Mouse (Mus musculus): ENCODE measurements around the gene Clec4g. TPM values are rescaled to one million over a fixed set of nuclear protein-coding genes. Genes with fewer than 3 reads are reported as not detected.

Clec4g gene
- polyA plus RNA-seq, 1 experiment from 2014 or later, result 0.88 TPM

GRCm38 (mm10) chr8:3701491-3701890 lies 19.0 kb downstream of the Clec4g start:
- ATAC-seq (no peak), DNase-seq (ENCODE audit: low spot score) (no peak)
- Histone ChIP-seq H3K4me1 (ENCODE audit: insufficient read depth, low read depth, low read length) (no peaks in the 10 kb centered on the region), H3K9me3 (ENCODE audit: low read length) (no peaks in the 10 kb centered on the region), H3K9ac (replicated peaks; ENCODE audit: low read depth) (no peak overlapping the region), H3K27me3 (replicated peaks; ENCODE audit: insufficient read depth, low read length) (no peaks in the 10 kb centered on the region), H3K27ac (ENCODE audit: low read length) (no peak overlapping the region), H3K36me3 (ENCODE audit: insufficient read depth, low read length) (no peaks in the 10 kb centered on the region), H3K4me3 (ENCODE audit: low read depth, low read length) (no peak overlapping the region), H3K4me2 (replicated peaks; ENCODE audit: low read depth, low read length) (no peak overlapping the region)
- no peak for TF ChIP-seq CTCF (IDR thresholded peaks at IDR 0.05)
- TF ChIP-seq EP300 (IDR thresholded peaks at IDR 0.05), result no peak
- 92% methylated on average over 1 of the region's 1 CpGs for WGBS

- ATAC-seq, result no peak
- Histone ChIP-seq H3K4me2 (replicated peaks; ENCODE audit: low read depth, low read length) (no peak within 1 kb of the TSS), H3K4me3 (ENCODE audit: low read depth, low read length) (no peak within 1 kb of the TSS), H3K4me1 (ENCODE audit: insufficient read depth, low read depth, low read length) (no peaks in the 10 kb centered on the region), H3K27ac (ENCODE audit: low read length) (no peak within 1 kb of the TSS), H3K27me3 (replicated peaks; ENCODE audit: insufficient read depth, low read length) (no peaks in the 10 kb centered on the region), H3K9me3 (ENCODE audit: low read length) (no peaks in the 10 kb centered on the region), H3K9ac (replicated peaks; ENCODE audit: low read depth) (no peak within 1 kb of the TSS), H3K36me3 (ENCODE audit: insufficient read depth, low read length) (no peaks in the 10 kb centered on the region)
- no peak for DNase-seq (ENCODE audit: low spot score)
- no peak for TF ChIP-seq CTCF (IDR thresholded peaks at IDR 0.05)
- 76% methylated on average over 3 of the region's 3 CpGs for WGBS
Measured at GRCm38 (mm10) chr8:3694121-3694520, 26.3 kb downstream of the Clec4g start, which contains the start of gene Fcer2a. Gene Fcer2a (minus strand): TSS chr8:3694175.

DNA sequence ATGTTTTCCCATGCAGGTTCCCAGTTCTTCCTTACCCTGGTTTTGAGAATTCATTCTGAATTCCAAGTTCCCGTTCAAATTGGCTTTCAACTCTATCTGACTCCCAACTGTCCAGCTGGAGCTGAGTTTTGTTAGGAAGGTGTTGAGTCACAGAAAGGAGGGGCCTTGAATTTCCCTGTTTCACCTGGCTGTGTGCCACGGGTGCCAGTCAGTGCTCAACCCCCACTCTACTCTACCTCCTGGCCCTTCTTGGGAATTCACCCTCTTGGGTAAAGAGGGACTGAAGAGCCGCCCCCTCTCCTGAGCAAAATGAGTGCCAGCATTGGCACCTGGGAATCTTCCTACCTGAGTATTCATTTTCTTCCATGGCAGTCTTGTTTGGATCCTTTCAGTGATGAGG lies 29.7 kb downstream of the Clec4g start:
- DNase-seq (ENCODE audit: low spot score) (peak; percentile 67), ATAC-seq (peak; percentile 70)
- Histone ChIP-seq H3K4me3 (ENCODE audit: low read depth, low read length) (no peak overlapping the region), H3K36me3 (ENCODE audit: insufficient read depth, low read length) (no peaks in the 10 kb centered on the region), H3K9ac (replicated peaks; ENCODE audit: low read depth) (no peak overlapping the region), H3K27ac (ENCODE audit: low read length) (no peak overlapping the region), H3K4me1 (ENCODE audit: insufficient read depth, low read depth, low read length) (no peaks in the 10 kb centered on the region), H3K27me3 (replicated peaks; ENCODE audit: insufficient read depth, low read length) (no peaks in the 10 kb centered on the region), H3K4me2 (replicated peaks; ENCODE audit: low read depth, low read length) (no peak overlapping the region), H3K9me3 (ENCODE audit: low read length) (no peaks in the 10 kb centered on the region)
- TF ChIP-seq EP300 (IDR thresholded peaks at IDR 0.05) (no peak), CTCF (IDR thresholded peaks at IDR 0.05) (no peak)
- 52% methylated on average over 3 of the region's 3 CpGs for WGBS

GRCm38 (mm10) chr8:3687537-3687936 lies 32.9 kb downstream of the Clec4g start:
- Histone ChIP-seq H3K9ac (replicated peaks; ENCODE audit: low read depth) (no peak overlapping the region), H3K27me3 (replicated peaks; ENCODE audit: insufficient read depth, low read length) (no peaks in the 10 kb centered on the region), H3K4me3 (ENCODE audit: low read depth, low read length) (no peak overlapping the region), H3K4me2 (replicated peaks; ENCODE audit: low read depth, low read length) (no peak overlapping the region), H3K27ac (ENCODE audit: low read length) (no peak overlapping the region), H3K9me3 (ENCODE audit: low read length) (no peaks in the 10 kb centered on the region), H3K4me1 (ENCODE audit: insufficient read depth, low read depth, low read length) (no peaks in the 10 kb centered on the region), H3K36me3 (ENCODE audit: insufficient read depth, low read length) (no peaks in the 10 kb centered on the region)
- TF ChIP-seq EP300 (IDR thresholded peaks at IDR 0.05) (no peak), CTCF (IDR thresholded peaks at IDR 0.05) (no peak)
- WGBS, result 73% methylated on average over 6 of the region's 6 CpGs
- no peak for DNase-seq (ENCODE audit: low spot score)
- ATAC-seq, result no peak

- no peaks in the 10 kb centered on the region for H3K9me3 ChIP-seq (ENCODE audit: low read length)
- no peak for DNase-seq (ENCODE audit: low spot score)
- ATAC-seq, result no peak
- TF ChIP-seq CTCF (IDR thresholded peaks at IDR 0.05) (no peak), EP300 (IDR thresholded peaks at IDR 0.05) (no peak)
- no peak overlapping the region for H3K9ac ChIP-seq (replicated peaks; ENCODE audit: low read depth)
- no peak overlapping the region for H3K27ac ChIP-seq (ENCODE audit: low read length)
- no peaks in the 10 kb centered on the region for H3K36me3 ChIP-seq (ENCODE audit: insufficient read depth, low read length)
- no peak overlapping the region for H3K4me3 ChIP-seq (ENCODE audit: low read depth, low read length)
- no peaks in the 10 kb centered on the region for H3K27me3 ChIP-seq (replicated peaks; ENCODE audit: insufficient read depth, low read length)
- no peaks in the 10 kb centered on the region for H3K4me1 ChIP-seq (ENCODE audit: insufficient read depth, low read depth, low read length)
- 57% methylated on average over 5 of the region's 5 CpGs for WGBS
- no peak overlapping the region for H3K4me2 ChIP-seq (replicated peaks; ENCODE audit: low read depth, low read length)
Measured at GRCm38 (mm10) chr8:3685422-3685821, 35.0 kb downstream of the Clec4g start.

DNA sequence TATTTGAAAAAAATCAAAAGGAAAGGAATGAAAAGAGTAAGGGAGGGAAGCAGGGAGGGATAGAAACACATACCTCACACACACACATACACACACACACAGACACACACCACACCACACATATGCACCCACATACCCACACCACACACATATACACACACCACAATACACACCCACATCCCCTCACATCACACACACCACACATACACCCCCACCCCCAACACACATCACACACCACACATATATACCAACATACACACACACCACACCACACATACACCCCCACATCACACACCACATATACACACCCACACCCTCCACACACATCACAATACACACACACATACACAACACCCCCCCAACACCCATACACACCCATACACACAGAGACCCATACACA lies 35.9 kb downstream of the Clec4g start:
- no peak for ATAC-seq
- DNase-seq (ENCODE audit: low spot score), result no peak
- no peak overlapping the region for H3K4me2 ChIP-seq (replicated peaks; ENCODE audit: low read depth, low read length)
- TF ChIP-seq EP300 (IDR thresholded peaks at IDR 0.05), result no peak
- no peak for TF ChIP-seq CTCF (IDR thresholded peaks at IDR 0.05)
- no peaks in the 10 kb centered on the region for H3K27me3 ChIP-seq (replicated peaks; ENCODE audit: insufficient read depth, low read length)
- no peaks in the 10 kb centered on the region for H3K36me3 ChIP-seq (ENCODE audit: insufficient read depth, low read length)
- no peaks in the 10 kb centered on the region for H3K4me1 ChIP-seq (ENCODE audit: insufficient read depth, low read depth, low read length)
- H3K27ac ChIP-seq (ENCODE audit: low read length), result no peak overlapping the region
- no peak overlapping the region for H3K4me3 ChIP-seq (ENCODE audit: low read depth, low read length)
- no peaks in the 10 kb centered on the region for H3K9me3 ChIP-seq (ENCODE audit: low read length)
- H3K9ac ChIP-seq (replicated peaks; ENCODE audit: low read depth), result no peak overlapping the region

Measured in lung, postnatal 0 days (tissue).